Mouse (Mus musculus) adrenal gland, postnatal 25 days (tissue): ENCODE measurements around the gene Cdc37l1. TPM values are rescaled to one million over a fixed set of nuclear protein-coding genes. Genes with fewer than 3 reads are reported as not detected.
A peak's percentile ranks its signal among the peaks of the same experiment; 100 is the strongest.

Source experiments
- DNase-seq: peaks from one replicate; pipeline ENCODE4 v3.0.0; 2021; ENCODE audit warnings: mixed read lengths
- total RNA-seq: library from RNA; stranded (reverse); gene quantifications from 2 replicates; pipeline ENCODE4 v1.2.3, GENCODE M21; 2021

Cdc37l1 gene
- total RNA-seq, 1 experiment from 2014 or later = 52.2 TPM

DNA sequence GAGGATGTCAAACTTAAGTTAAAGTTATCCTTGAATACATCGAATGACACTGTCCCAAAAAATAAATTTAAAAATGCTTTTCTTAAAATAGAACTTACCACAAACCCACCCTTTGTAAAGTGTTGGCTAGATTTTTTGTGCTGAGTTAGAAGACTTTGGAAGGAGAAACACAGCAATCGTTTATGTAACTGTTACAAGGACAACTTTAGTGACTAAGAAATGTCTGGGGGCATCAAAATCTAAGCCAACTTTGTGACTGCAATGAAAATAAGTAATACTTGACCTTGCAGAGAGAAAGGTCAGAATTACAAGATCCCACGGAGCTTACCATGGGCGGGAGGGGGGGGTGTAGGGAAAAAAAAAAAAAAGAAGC lies 56.8 kb downstream of the Cdc37l1 start:
- DNase-seq = no peak

DNA sequence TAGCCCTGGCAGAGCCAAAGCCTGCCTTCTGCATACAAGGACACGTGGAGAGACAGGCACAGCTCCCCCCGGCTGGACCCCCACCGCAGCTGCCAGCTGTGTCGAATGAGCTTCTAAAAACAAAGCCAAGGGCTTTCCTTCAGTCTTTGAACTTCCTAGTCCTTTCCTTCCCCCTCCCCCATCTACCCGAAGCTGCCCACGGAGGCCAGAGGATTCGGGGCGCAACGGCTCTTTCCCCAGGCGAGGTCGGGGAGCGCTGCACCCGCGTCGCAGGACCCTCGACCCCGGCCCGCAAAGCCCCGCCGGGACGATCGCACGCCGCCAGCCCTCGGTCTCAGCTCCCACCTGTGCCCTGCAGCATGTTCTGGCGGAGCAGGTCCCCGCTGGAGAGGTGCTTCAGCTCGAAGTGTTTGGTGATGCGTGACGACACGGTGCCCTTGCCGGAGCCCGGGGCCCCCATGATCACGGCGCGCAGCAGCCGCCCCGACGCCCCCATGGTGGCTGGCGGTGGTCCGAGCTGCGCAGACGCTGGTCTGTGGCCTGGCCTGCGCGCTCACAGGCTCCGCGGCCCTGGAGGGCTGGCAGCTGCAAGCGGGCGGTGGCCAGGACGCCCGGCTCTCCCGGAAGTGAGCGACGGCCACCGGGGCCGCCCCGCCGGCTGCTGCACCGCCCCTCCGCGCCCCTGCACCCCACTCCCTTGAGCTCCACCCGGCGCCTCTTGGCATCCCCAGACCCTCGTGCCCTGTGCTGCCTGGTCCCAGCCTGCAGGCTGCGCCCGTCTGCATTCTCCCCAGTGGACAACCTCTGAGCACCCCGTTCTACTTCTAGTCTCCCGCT lies 57.4 kb downstream of the Cdc37l1 start, which contains the start of gene Ak3:
Gene Ak3 (minus strand): TSS at position 628 of the 837 bp plus-strand sequence.
- DNase-seq = peak; percentile 83

DNA sequence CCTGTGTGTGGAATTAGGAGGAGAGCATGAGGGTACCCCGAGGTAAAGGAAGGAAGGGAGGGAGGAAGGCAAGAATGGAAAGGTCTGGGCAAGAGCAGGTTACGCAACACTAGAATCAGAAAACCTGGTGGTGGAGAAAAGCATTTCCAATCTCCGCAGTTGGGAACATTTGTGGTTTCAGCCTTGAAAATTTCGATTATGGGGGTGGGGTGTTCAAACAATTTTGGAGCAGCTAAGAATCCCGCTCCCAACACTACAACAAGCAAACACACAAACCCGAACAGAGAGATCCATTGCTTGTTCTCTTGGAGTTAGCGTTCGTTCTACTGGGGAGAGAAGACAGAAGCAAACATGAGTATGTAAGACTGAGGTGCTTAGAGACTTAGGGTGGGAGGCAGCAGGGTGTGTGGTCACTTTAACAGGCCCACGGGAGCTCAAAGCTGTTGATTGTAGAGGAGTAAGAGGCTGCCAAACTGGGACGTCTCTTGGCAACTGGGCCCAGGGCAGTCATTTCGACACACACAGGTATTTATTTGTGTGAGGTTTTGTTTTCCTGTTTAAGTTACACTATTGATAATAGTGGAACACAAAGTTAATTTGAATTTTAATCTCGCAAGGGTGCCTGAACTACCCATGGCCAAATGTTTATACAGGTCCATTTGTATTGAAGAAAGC lies 59.4 kb downstream of the Cdc37l1 start:
- DNase-seq = no peak

DNA sequence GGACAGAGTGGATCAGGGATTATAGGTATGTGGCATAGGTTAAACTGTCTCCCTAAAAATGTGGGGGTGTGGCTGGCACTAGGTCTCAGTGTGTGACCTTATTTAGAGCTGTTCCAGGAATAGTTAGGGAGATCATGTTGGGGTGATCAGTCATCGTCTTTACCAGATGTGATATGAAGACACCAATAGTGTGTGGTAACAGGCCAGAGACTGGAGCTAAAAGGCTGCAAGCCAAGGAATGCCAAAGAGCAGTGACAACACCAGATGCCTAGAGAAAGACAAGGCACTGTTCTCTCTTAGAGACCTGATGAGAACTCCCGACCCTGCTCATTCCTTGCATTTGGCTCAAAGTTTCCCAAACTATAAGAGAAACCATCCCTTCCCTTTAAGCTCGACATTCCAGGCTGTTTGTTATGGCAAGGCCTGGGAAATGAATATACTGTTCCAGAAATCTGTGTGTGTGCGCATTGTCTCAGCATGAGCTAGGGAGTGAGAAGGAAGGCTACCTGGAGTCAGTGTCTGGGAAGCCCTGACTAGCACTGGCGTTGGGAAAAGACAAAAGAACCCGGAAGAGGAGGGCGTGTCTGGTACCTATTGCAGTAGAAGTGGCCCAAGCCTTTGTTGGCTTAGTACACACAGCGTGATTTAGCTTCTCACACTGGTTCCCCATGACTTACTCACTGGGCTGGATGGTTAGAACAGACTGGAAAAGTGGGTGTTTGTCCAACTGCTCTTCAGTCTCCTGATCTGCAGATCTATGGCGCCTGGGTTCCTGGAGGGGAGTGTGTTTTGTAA lies 60.2 kb downstream of the Cdc37l1 start:
- DNase-seq = no peak

DNA sequence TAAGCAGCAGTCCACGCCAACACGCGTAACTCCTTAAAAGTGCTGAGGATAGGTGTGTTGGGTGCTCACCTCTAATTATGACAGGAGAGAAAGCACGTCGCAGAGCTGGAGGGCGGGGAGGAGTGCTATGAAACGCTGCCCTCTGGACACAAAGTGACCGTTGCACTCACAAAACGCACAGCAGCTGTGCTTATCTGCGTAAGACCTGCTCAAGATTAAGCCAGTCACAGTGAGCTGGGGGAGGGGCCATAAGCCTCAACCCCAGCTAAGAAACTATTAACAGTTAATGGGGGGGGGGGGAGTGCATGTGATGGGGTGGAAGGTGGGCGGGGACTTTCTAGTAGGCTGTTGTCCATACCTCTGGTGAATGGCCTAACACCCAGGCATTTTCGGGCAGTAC lies 62.6 kb downstream of the Cdc37l1 start:
- DNase-seq = no peak

DNA sequence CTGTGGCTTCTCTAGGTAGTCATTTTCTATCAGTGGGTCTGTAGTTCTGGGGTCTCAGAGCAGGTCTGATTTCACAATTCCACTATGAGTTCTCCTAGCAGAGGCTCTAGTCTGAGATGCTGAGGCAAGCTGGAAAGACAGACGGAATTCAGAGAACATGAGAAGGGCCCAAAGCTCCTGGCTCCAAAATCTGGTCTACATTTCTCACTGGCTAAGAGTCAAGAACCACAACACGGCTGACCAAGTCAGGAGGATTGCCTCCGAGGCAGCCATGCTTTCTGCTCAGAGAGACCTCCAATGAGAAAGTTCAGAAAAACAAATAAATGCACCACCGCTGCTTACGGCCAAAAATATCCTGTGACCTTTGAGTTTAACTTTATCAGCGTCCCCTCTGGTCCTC lies 64.4 kb downstream of the Cdc37l1 start:
- no peak for DNase-seq

DNA sequence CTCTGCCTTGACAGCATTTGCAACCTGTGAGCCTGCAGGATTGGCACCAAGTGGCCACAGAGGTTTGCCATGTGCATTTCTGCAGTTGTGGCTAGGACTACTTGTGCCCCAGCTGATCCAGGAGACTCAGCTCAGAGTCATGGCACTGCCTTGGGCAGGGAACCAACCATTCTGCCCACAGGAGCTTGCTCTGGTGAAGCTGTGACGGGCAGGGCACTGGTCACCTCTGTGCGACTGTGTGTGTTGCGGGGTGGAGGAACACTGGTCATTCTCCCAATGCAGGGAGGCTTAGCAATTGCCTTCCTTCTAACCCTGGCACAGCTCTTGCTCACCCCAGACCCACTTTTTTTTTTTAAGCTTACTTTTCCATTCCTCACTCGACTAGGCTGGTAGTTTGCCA lies 65.3 kb downstream of the Cdc37l1 start:
- DNase-seq = no peak

DNA sequence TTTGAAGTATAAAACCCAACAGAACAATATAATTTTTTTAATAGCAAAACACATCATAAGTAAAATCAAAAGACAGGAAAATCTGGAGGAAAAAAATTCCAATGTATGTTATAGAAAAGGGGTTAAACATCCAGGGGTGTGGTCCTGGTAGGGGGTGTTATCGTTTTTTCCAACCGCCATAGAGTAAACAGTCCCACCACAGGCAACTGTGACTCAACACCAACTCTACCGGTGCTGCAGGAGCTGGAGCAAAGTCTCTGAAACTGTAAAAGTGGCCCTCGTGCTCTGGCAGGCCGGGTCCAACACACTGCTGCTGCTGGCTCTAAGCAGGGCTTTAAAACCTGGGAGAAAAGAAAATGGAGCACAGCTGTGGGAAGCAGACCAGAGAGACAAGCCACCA lies 68.6 kb downstream of the Cdc37l1 start:
- DNase-seq = no peak

DNA sequence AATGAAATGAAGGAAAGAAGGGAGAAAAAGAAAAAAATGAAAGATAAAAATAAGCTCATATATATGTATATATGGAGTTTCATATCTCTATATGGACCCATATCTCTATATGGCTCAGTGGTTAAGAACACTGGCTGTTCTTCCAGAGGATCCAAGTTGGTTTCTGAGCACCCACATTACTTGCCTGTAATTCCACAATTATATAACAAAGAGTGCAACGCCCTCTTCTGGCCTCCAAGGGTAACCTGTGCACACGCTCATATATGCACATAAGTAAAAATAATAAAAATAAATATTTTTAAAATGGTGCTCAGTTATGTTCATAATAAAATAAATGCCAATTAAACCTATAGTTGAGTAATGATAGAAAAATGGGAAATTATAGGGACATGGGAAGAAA lies 69.5 kb downstream of the Cdc37l1 start:
- no peak for DNase-seq

DNA sequence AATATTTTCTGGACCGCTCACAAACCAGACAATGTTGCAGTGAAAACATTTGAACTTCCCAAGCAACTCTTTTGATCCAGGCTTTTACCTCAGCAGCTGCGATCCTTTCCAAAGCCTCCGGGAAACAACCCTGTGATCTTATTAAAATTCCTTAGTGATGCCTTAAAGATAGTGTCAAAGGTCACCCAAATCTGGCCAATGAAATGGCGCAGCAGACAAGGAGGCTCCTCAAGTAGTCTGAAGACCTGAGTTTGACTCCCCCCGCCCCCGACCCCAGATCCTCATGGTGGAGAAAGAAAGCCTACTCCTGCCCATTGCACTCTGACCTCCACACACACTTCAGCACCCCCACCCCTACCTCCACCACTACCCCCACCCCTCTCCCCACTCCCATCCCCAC lies 70.1 kb downstream of the Cdc37l1 start:
- no peak for DNase-seq

DNA sequence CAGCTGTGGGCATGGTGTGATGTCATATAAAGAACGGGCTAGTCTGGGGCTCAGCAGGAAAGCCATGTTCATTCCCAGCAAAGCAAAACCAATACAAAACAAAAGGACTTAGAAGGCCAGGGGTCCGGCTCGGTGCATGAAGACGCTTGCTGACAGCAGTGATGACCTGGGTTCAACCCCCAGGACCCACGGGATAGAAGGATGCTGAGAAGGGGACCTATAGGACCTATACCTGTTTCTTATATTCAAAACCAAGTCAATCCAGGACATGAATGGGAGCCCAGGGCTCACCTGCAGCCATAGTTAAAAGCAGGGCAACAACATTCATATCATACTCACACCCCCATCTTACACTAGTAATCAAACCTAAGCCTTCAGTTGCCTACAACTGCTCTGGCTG lies 72.9 kb downstream of the Cdc37l1 start:
- no peak for DNase-seq

DNA sequence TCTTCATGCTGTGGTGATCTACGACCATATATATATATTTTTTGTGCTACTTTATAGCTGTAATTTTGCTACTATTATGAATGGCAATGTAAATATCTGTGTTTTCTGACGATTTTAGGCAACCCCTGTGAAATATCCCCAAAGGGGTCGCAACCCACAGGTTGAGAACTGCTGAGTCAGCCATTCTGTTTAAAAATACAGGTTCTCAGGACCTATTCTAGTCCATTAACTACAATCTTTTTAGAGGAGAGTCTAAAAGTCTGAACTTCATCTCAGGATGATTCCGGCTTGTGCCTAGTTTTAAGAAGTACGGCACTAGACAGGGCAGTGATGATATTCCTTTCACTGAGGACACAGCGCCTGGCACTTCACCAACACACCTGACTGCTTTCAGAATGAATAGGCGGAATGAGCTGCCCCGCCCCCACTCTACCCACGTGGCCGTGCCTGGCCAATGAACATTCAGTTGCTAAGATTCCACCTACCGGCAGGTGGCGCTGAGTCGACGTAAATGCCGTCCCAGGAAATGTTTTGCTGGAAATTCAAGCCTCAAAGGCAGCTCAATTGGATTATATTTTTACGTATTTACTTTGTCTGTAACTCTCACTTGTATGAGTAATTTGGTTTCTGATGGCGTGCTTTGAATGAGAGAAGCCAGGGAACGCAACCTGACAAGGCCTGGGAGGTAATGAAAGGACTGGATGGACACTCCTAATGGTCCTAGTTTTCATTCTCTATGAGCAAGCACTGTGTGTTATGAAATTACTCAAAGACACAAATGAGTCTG lies 73.6 kb downstream of the Cdc37l1 start:
- peak; percentile 93 for DNase-seq

DNA sequence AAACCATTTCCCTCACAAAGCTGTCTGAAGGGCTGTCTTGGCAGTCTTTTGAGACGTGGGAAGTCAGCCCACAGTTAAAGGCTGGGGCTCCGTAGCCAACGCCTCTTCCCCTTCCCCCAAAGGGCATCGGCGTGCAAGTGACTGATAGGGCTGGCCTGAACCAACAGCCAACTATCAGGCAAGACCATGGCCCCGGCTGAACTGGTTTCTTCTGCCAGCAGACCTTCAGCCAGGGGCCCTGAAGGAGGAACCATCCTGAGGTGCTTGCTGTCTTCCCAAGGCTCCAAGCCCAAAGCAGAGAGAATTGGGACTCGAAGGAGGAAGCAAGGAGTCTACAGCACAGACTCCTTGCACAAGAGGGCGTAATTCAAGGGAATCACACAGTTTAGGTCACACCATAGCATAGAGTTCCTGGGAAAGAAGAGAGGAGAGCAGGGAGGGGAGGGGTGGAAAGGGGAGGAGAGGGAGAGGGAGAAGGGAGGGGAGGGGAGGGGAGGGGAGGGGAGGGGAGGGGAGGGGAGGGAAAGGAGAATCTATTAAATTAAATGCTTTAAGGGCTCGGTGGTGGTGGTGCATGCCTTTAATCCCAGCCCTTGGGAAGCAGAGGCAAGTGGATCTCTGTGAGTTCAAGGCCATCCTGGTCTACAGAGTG lies 74.4 kb downstream of the Cdc37l1 start:
- peak; percentile 26 for DNase-seq

DNA sequence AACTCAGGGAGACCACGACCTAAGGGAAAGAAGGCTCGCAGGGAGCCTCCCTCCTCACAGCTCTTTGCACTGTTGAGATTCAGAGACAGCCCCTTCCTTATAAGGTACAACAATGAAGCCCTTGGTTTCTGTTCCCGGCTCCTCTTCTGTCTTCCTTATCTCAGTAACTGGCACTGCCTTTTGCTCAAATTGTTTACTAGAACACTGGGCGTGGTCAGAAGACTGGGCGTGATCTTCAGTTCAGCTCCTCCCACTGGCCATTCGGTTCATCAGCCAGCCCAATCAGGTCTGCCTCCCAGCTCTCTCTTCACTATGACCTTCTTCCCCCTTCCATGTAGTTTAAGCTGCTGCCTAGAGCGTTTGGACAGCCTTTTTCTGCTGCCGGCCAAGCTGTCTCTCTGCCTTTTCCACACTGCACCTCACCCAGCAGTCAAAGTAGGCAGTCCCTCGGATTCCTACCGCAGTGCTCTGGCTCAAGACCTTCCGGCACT lies 76.9 kb downstream of the Cdc37l1 start:
- peak; percentile 67 for DNase-seq

DNA sequence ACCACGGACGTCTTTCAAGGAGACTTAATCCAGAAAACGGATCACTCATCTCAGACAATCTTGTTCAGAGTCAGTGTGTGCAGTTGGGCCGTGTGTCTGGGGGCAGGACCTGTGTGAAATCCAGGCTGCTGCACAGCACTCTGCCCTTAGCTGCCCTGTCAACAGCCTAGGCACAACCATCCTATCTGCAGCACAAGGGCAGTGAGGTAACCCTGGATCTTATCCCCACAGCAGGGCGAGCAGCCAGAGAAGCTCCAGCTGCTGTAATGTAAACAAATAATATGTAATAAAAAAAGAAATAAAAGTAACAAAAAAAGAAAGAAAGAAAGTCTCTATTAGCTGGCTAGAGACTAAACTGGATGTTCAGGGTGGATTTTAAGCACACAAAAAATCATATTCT lies 79.0 kb downstream of the Cdc37l1 start:
- no peak for DNase-seq

DNA sequence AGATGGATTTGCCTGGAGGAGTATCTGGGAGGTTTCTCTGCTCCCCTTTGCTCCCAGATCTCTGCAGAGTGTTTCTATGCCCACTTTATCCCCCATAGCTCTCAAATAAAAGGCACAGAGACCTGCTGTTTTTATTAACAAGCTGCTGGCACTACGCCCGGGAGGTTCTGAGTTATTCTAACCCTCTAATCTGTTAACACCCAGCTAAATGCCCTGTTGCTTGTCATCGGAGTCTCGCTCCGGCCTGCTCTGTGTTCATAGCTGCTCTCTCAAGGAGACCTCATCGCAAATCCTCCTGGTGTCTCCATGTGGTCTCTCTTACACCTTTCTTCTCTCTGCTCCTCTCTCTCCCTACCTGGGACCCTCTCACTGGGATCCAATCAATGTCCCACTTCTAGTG lies 84.7 kb downstream of the Cdc37l1 start:
- peak; percentile 13 for DNase-seq

Other genes starting within 250 kb of the Cdc37l1 start
- 0.97 and 1.0 TPM in 2 replicates for gene Slc1a1, start 155.3 kb upstream of the Cdc37l1 start, total RNA-seq
- 31.1 and 43.3 TPM in 2 replicates for gene Plpp6, start 26.4 kb upstream of the Cdc37l1 start, total RNA-seq
- gene 4430402I18Rik, start 22.6 kb upstream of the Cdc37l1 start, total RNA-seq = 3.6 and 4.2 TPM in 2 replicates
- 240 and 253 TPM in 2 replicates for gene Ak3, start 57.6 kb downstream of the Cdc37l1 start, total RNA-seq
- 32.4 and 32.9 TPM in 2 replicates for gene Rcl1, start 111.0 kb downstream of the Cdc37l1 start, total RNA-seq